Mouse (Mus musculus): Measurements from ENCODE around the gene Dkk2.

GRCm38 (mm10) chr3:132122581-132122980 is 37.5 kb downstream of the Dkk2 start:
- TF ChIP-seq CTCF (IDR thresholded peaks at IDR 0.05; ENCODE audit: borderline replicate concordance, control insufficient read depth, extremely low read depth, insufficient read depth, low read length, poor library complexity) (no peak), POLR2A (IDR thresholded peaks at IDR 0.05; ENCODE audit: control insufficient read depth, extremely low read depth, insufficient read depth, low read length, poor library complexity) (no peak)

All from thymus, adult 2 months (tissue).